Mouse (Mus musculus) lung, adult 2 months (tissue): ENCODE data around the gene Gsk3b.

Experiments
- CTCF ChIP-seq: fragments of 200-500 bp; IDR thresholded peaks from 2 replicates; pipeline ENCODE4 v1.5.1; 2011; ENCODE audit warnings: mild to moderate bottlenecking, low read length, control low read depth; ENCODE audit not compliant: insufficient read depth
- POLR2A ChIP-seq: fragments of 200-500 bp; IDR thresholded peaks from 2 replicates; pipeline ENCODE4 v1.6.1; 2011; ENCODE audit warnings: low read depth, mild to moderate bottlenecking, control low read depth, low read length, borderline replicate concordance; ENCODE audit errors: extremely low read depth

DNA sequence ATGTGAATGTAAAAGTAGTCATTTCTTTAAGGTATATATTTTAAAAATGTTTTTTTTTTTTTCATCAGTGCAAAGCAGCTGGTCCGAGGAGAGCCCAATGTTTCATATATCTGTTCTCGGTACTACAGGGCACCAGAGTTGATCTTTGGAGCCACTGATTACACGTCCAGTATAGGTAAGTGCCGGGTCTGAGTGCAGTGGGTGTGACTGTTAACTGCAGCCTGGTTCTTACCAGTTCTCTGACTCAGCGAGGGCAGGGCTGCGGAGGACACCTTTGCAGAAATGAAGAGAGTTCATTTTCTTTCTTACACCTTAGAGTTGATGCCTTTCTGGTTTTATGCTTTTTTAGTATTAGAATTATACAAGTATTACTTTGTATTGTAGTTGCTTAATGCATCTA, 102.7 kb downstream of the Gsk3b start:
- TF ChIP-seq CTCF (no peak), POLR2A (no peak)
